ENCODE assay signal across 8 mouse cellular contexts in the genomic region with DNA sequence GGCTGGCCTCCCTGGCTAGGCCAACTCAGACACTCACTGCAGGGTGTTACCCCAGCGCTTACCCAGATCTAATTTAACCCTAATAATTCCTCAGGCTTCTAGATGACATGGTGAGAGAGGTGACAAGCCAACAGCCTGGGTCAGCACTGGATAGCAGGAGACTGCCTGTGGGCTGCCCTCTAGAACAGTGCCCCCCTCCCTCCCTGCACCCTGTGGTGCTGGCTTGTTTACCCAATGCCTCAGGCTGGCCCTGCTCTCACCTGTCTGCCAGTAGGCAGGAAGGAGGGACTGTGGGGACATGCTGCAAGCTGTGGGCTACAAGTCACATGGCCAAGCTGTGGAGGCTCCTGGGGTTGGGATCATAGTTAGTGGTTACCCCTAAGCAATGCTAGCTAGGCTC. TPM values are rescaled to one million over a fixed set of nuclear protein-coding genes. Genes with fewer than 3 reads are reported as not detected.
DNase-seq lines count a peak whose midpoint lies in the region; ATAC-seq and TF ChIP-seq lines count a peak whose summit lies in the region.

No protein-coding gene starts in this region.

- no peaks in the 10 kb centered on the region for H3K9me3 ChIP-seq in heart, postnatal 0 days (replicated peaks; ENCODE audit: control insufficient read depth, low read length)
- H3K9me3 ChIP-seq in hindbrain, embryonic 11.5 days (ENCODE audit: control insufficient read depth, low read length) = no peaks in the 10 kb centered on the region
- H3K9me3 ChIP-seq in midbrain, embryonic 16.5 days (replicated peaks; ENCODE audit: control insufficient read depth, low read length, poor library complexity, severe bottlenecking) = no peaks in the 10 kb centered on the region
- no peaks in the 10 kb centered on the region for H3K9me3 ChIP-seq in kidney, embryonic 14.5 days (ENCODE audit: control insufficient read depth, low read length)

- no peak for TF ChIP-seq CTCF in heart, postnatal 0 days (IDR thresholded peaks at IDR 0.05; ENCODE audit: low read depth)

- no peak overlapping the region for H3K9ac ChIP-seq in heart, postnatal 0 days (replicated peaks; ENCODE audit: low read depth, low read length)
- no peak overlapping the region for H3K9ac ChIP-seq in hindbrain, embryonic 11.5 days (ENCODE audit: low read depth, low read length)
- H3K9ac ChIP-seq in midbrain, embryonic 16.5 days (ENCODE audit: low read depth, low read length) = no peak overlapping the region
- H3K9ac ChIP-seq in kidney, embryonic 14.5 days (ENCODE audit: low read depth, low read length) = no peak overlapping the region

- H3K36me3 ChIP-seq in heart, postnatal 0 days (replicated peaks; ENCODE audit: control insufficient read depth, insufficient read depth, low read length) = peaks cover 30% of the 10 kb centered on the region
- H3K36me3 ChIP-seq in hindbrain, embryonic 11.5 days (ENCODE audit: control insufficient read depth, insufficient read depth, low read length) = peaks cover 12% of the 10 kb centered on the region
- H3K36me3 ChIP-seq in midbrain, embryonic 16.5 days (ENCODE audit: control insufficient read depth, insufficient read depth, low read length) = peaks cover 16% of the 10 kb centered on the region; the same call in 1 of the 2 replicates
- H3K36me3 ChIP-seq in kidney, embryonic 14.5 days (ENCODE audit: control insufficient read depth, insufficient read depth, low read length) = peaks cover 51% of the 10 kb centered on the region

- WGBS in heart, postnatal 0 days = 57% methylated on average over 1 of the region's 1 CpGs
- WGBS in hindbrain, embryonic 11.5 days = 65% methylated on average over 1 of the region's 1 CpGs
- WGBS in midbrain, embryonic 16.5 days = 83% methylated on average over 1 of the region's 1 CpGs
- WGBS in kidney, embryonic 14.5 days = 78% methylated on average over 1 of the region's 1 CpGs

- H3K27me3 ChIP-seq in heart, postnatal 0 days (ENCODE audit: control insufficient read depth, insufficient read depth, low read length) = no peaks in the 10 kb centered on the region
- H3K27me3 ChIP-seq in hindbrain, embryonic 11.5 days (ENCODE audit: control insufficient read depth, insufficient read depth, low read length) = no peaks in the 10 kb centered on the region
- H3K27me3 ChIP-seq in midbrain, embryonic 16.5 days (ENCODE audit: control insufficient read depth, insufficient read depth, low read depth, low read length) = no peaks in the 10 kb centered on the region
- H3K27me3 ChIP-seq in kidney, embryonic 14.5 days (ENCODE audit: control insufficient read depth, insufficient read depth, low read length) = no peaks in the 10 kb centered on the region

- intact Hi-C loops in heart, postnatal 14 days (cut with DNase I) = loop anchor here (5.0 kb wide), 1 partner anchor 70 kb away; a partner anchor contains a TSS

- TF ChIP-seq EP300 in heart, postnatal 0 days (IDR thresholded peaks at IDR 0.05; ENCODE audit: low read depth) = no peak

- peaks cover 36% of the 10 kb centered on the region for H3K4me1 ChIP-seq in heart, postnatal 0 days (ENCODE audit: control insufficient read depth, insufficient read depth)
- H3K4me1 ChIP-seq in hindbrain, embryonic 11.5 days (replicated peaks; ENCODE audit: control insufficient read depth, insufficient read depth, low read length) = peaks cover 5% of the 10 kb centered on the region
- H3K4me1 ChIP-seq in midbrain, embryonic 16.5 days (ENCODE audit: control insufficient read depth, insufficient read depth, low read length) = peaks cover 30% of the 10 kb centered on the region
- peaks cover 31% of the 10 kb centered on the region for H3K4me1 ChIP-seq in kidney, embryonic 14.5 days (ENCODE audit: control insufficient read depth, insufficient read depth, low read length)

- DNase-seq in heart, postnatal 0 days (ENCODE audit: low spot score) = no peak
- DNase-seq in heart, postnatal 14 days = no peak
- DNase-seq in cerebellum, adult 8-10 months = peak; percentile 70
- DNase-seq in hindbrain, embryonic 11.5 days (ENCODE audit: low spot score) = no peak
- DNase-seq in layer of hippocampus, adult 8-10 months (ENCODE audit: low spot score in 2 of 2) = no peak
- no peak for DNase-seq in adipocyte (ENCODE audit: low spot score)

- ATAC-seq in heart, postnatal 0 days (ENCODE audit: insufficient read depth, low read depth) = no peak
- ATAC-seq in hindbrain, embryonic 11.5 days (ENCODE audit: low FRiP score) = no peak
- no peak for ATAC-seq in midbrain, embryonic 16.5 days
- no peak for ATAC-seq in kidney, embryonic 14.5 days (ENCODE audit: low FRiP score, low TSS enrichment)

- peak overlapping the region; percentile 25 for H3K4me2 ChIP-seq in heart, postnatal 0 days (ENCODE audit: low read depth, low read length)
- 0 out of 2 replicates have a peak overlapping the region, but pooled peaks have one; percentile 19 for H3K4me2 ChIP-seq in hindbrain, embryonic 11.5 days (replicated peaks; ENCODE audit: low read depth, low read length)
- H3K4me2 ChIP-seq in midbrain, embryonic 16.5 days (ENCODE audit: low read length) = peak overlapping the region; percentile 18; the same call in 1 of the 2 replicates
- H3K4me2 ChIP-seq in kidney, embryonic 14.5 days (replicated peaks; ENCODE audit: low read depth, low read length) = no peak overlapping the region

- H3K4me3 ChIP-seq in heart, postnatal 0 days (ENCODE audit: low read depth, low read length) = no peak overlapping the region
- H3K4me3 ChIP-seq in hindbrain, embryonic 11.5 days (ENCODE audit: low read depth, low read length) = no peak overlapping the region
- peak overlapping the region; percentile 9; the same call in 1 of the 2 replicates for H3K4me3 ChIP-seq in midbrain, embryonic 16.5 days (ENCODE audit: low read depth, low read length)
- H3K4me3 ChIP-seq in kidney, embryonic 14.5 days (ENCODE audit: low read length) = no peak overlapping the region

- H3K27ac ChIP-seq in heart, postnatal 0 days (ENCODE audit: low read depth) = peak overlapping the region; percentile 19
- no peak overlapping the region for H3K27ac ChIP-seq in hindbrain, embryonic 11.5 days (ENCODE audit: low read depth, low read length)
- 0 out of 2 replicates have a peak overlapping the region, but pooled peaks have one; percentile 37 for H3K27ac ChIP-seq in midbrain, embryonic 16.5 days (ENCODE audit: low read length)
- no peak overlapping the region for H3K27ac ChIP-seq in kidney, embryonic 14.5 days (ENCODE audit: low read depth, low read length)

RNA-seq across cellular contexts. Expression of a gene that starts 2.9 kb away (rescaled TPM):
- total RNA-seq in heart, postnatal 0 days (2014; rRNA removed; ENCODE audit: low replicate concordance) = 1,449 and 1,606 TPM in 2 replicates
- 1,256 and 1,260 TPM in 2 replicates for polyA plus RNA-seq in heart, postnatal 0 days (2015; fragmentation: Nextera tagmentation; extraction: Ambion mirVana)
- total RNA-seq in heart, postnatal 14 days (2021) = 1,000 to 10,000 TPM; 1,285 to 1,330 TPM
- 595 and 605 TPM in 2 replicates for polyA plus RNA-seq in hindbrain, embryonic 11.5 days (2014; fragmentation: Nextera tagmentation; extraction: Ambion mirVana)
- 844 and 915 TPM in 2 replicates for polyA plus RNA-seq in midbrain, embryonic 16.5 days (2015; fragmentation: Nextera tagmentation; extraction: Ambion mirVana)
- 100 to 1,000 TPM; 515 to 593 (median 535) TPM for total RNA-seq in layer of hippocampus, adult 8-10 months (2022)
- polyA plus RNA-seq in kidney, embryonic 14.5 days (2014; fragmentation: Nextera tagmentation; extraction: Ambion mirVana) = 847 and 943 TPM in 2 replicates

RNA-seq across cellular contexts. Expression of a gene that starts 9.3 kb away (rescaled TPM):
- total RNA-seq in heart, postnatal 0 days (2014; rRNA removed; ENCODE audit: low replicate concordance) = 3.5 and 5.5 TPM in 2 replicates
- polyA plus RNA-seq in heart, postnatal 0 days (2015; fragmentation: Nextera tagmentation; extraction: Ambion mirVana) = 0.40 and 0.45 TPM in 2 replicates
- total RNA-seq in heart, postnatal 14 days (2021) = 10 to 100 TPM; 35.7 to 38.7 TPM
- 0.15 and 0.20 TPM in 2 replicates for polyA plus RNA-seq in hindbrain, embryonic 11.5 days (2014; fragmentation: Nextera tagmentation; extraction: Ambion mirVana)
- 0.87 and 0.89 TPM in 2 replicates for polyA plus RNA-seq in midbrain, embryonic 16.5 days (2015; fragmentation: Nextera tagmentation; extraction: Ambion mirVana)
- total RNA-seq in layer of hippocampus, adult 8-10 months (2022) = 100 to 1,000 TPM; 120 to 128 (median 121) TPM
- polyA plus RNA-seq in kidney, embryonic 14.5 days (2014; fragmentation: Nextera tagmentation; extraction: Ambion mirVana) = 0.11 and 0.14 TPM in 2 replicates

RNA-seq across cellular contexts. Expression of a gene that starts 18.3 kb away (rescaled TPM):
- 2.4 and 2.5 TPM in 2 replicates for total RNA-seq in heart, postnatal 0 days (2014; rRNA removed; ENCODE audit: low replicate concordance)
- 2.1 and 2.8 TPM in 2 replicates for polyA plus RNA-seq in heart, postnatal 0 days (2015; fragmentation: Nextera tagmentation; extraction: Ambion mirVana)
- 1 to 10 TPM; 4.5 to 5.4 TPM for total RNA-seq in heart, postnatal 14 days (2021)
- 0.42 and 0.73 TPM in 2 replicates for polyA plus RNA-seq in hindbrain, embryonic 11.5 days (2014; fragmentation: Nextera tagmentation; extraction: Ambion mirVana)
- 1.6 and 1.8 TPM in 2 replicates for polyA plus RNA-seq in midbrain, embryonic 16.5 days (2015; fragmentation: Nextera tagmentation; extraction: Ambion mirVana)
- total RNA-seq in layer of hippocampus, adult 8-10 months (2022) = 1 to 10 TPM; 2.3 to 3.5 (median 3.3) TPM
- polyA plus RNA-seq in kidney, embryonic 14.5 days (2014; fragmentation: Nextera tagmentation; extraction: Ambion mirVana) = 0.54 and 0.61 TPM in 2 replicates

RNA-seq across cellular contexts. Expression of a gene that starts 25.2 kb away (rescaled TPM):
- 162 and 183 TPM in 2 replicates for total RNA-seq in heart, postnatal 0 days (2014; rRNA removed; ENCODE audit: low replicate concordance)
- polyA plus RNA-seq in heart, postnatal 0 days (2015; fragmentation: Nextera tagmentation; extraction: Ambion mirVana) = 115 and 120 TPM in 2 replicates
- total RNA-seq in heart, postnatal 14 days (2021) = 100 to 1,000 TPM; 158 to 159 TPM
- polyA plus RNA-seq in hindbrain, embryonic 11.5 days (2014; fragmentation: Nextera tagmentation; extraction: Ambion mirVana) = 153 and 159 TPM in 2 replicates
- 73.1 and 81.9 TPM in 2 replicates for polyA plus RNA-seq in midbrain, embryonic 16.5 days (2015; fragmentation: Nextera tagmentation; extraction: Ambion mirVana)
- total RNA-seq in layer of hippocampus, adult 8-10 months (2022) = 10 to 100 TPM; 57.9 to 67.0 (median 66.1) TPM
- 105 and 108 TPM in 2 replicates for polyA plus RNA-seq in kidney, embryonic 14.5 days (2014; fragmentation: Nextera tagmentation; extraction: Ambion mirVana)

RNA-seq across cellular contexts. Expression of a gene that starts 38.0 kb away (rescaled TPM):
- 19.7 and 28.3 TPM in 2 replicates for total RNA-seq in heart, postnatal 0 days (2014; rRNA removed; ENCODE audit: low replicate concordance)
- polyA plus RNA-seq in heart, postnatal 0 days (2015; fragmentation: Nextera tagmentation; extraction: Ambion mirVana) = 43.6 and 45.3 TPM in 2 replicates
- 10 to 100 TPM; 21.7 to 23.0 TPM for total RNA-seq in heart, postnatal 14 days (2021)
- polyA plus RNA-seq in hindbrain, embryonic 11.5 days (2014; fragmentation: Nextera tagmentation; extraction: Ambion mirVana) = 69.6 and 70.8 TPM in 2 replicates
- 96.1 and 107 TPM in 2 replicates for polyA plus RNA-seq in midbrain, embryonic 16.5 days (2015; fragmentation: Nextera tagmentation; extraction: Ambion mirVana)
- total RNA-seq in layer of hippocampus, adult 8-10 months (2022) = 10 to 100 TPM; 48.4 to 72.6 (median 64.3) TPM
- 85.7 and 90.9 TPM in 2 replicates for polyA plus RNA-seq in kidney, embryonic 14.5 days (2014; fragmentation: Nextera tagmentation; extraction: Ambion mirVana)

Comparison
In these comparisons a context has a peak if more than half of its experiments do, and no peak if none do; other contexts are left out.
1. H3K27ac ChIP-seq: peak in heart, postnatal 0 days (single experiment) and midbrain, embryonic 16.5 days (single experiment); none in hindbrain, embryonic 11.5 days (single experiment) and kidney, embryonic 14.5 days (single experiment).